Mouse (Mus musculus) hindbrain, embryonic 11.5 days (tissue): ENCODE data around the gene Gm42878. TPM values are rescaled to one million over a fixed set of nuclear protein-coding genes. Genes with fewer than 3 reads are reported as not detected.

Source experiments
- ATAC-seq: fragments of 200-750 bp; cut with Nextera tagmentation; 2 replicates; pipeline ENCODE4 v1.8.0; 2017; ENCODE audit warnings: mild to moderate bottlenecking, moderate TSS enrichment, moderate library complexity; ENCODE audit not compliant: low FRiP score
- DNase-seq: peaks from one replicate; pipeline ENCODE4 v3.0.0-alpha.2; 2015; ENCODE audit warnings: low spot score
- H3K27ac ChIP-seq: fragments of 300-500 bp; sonication (generic); 2 replicates; pipeline ENCODE4 v1.5.1; 2014; ENCODE audit warnings: mild to moderate bottlenecking, low read depth, low read length
- H3K27me3 ChIP-seq: fragments of 300-500 bp; sonication (generic); 2 replicates; pipeline ENCODE4 v1.6.1; 2014; ENCODE audit warnings: mild to moderate bottlenecking, low read length, moderate library complexity, mixed read lengths; ENCODE audit not compliant: control insufficient read depth, insufficient read depth
- H3K36me3 ChIP-seq: fragments of 300-500 bp; sonication (generic); 2 replicates; pipeline ENCODE4 v1.6.1; 2014; ENCODE audit warnings: mild to moderate bottlenecking, low read length, moderate library complexity, mixed read lengths; ENCODE audit not compliant: control insufficient read depth, insufficient read depth
- H3K4me1 ChIP-seq: fragments of 300-500 bp; sonication (generic); replicated peaks from 2 replicates; pipeline ENCODE4 v1.6.1; 2014; ENCODE audit warnings: low read length, mixed read lengths; ENCODE audit not compliant: control insufficient read depth, insufficient read depth
- H3K4me2 ChIP-seq: fragments of 300-500 bp; sonication (generic); replicated peaks from 2 replicates; pipeline ENCODE4 v1.6.1; 2014; ENCODE audit warnings: mild to moderate bottlenecking, low read depth, low read length
- H3K4me3 ChIP-seq: fragments of 300-500 bp; sonication (generic); 2 replicates; pipeline ENCODE4 v1.5.1; 2014; ENCODE audit warnings: low read depth, low read length
- H3K9ac ChIP-seq: fragments of 300-500 bp; sonication (generic); 2 replicates; pipeline ENCODE4 v1.6.1; 2014; ENCODE audit warnings: low read depth, low read length
- H3K9me3 ChIP-seq: fragments of 300-500 bp; sonication (generic); 2 replicates; pipeline ENCODE4 v1.6.1; 2016; ENCODE audit warnings: low read length; ENCODE audit not compliant: control insufficient read depth
- WGBS: fragments of 180-500 bp; shearing (Covaris S2); extraction: QIAGEN DNeasy Blood & Tissue Kit; methylation state at CpG from one replicate; pipeline ENCODE4 v1.1.7; 2014; 5-methylcytosine and 5-hydroxymethylcytosine counted together
- polyA plus RNA-seq: library from polyadenylated mRNA; unstranded; fragments of >200 nt; fragmentation: Nextera tagmentation; extraction: Ambion mirVana; gene quantifications from 2 replicates; pipeline ENCODE4 v1.2.1, GENCODE M21; 2014

Gm42878 gene
- polyA plus RNA-seq, 1 experiment from 2014 or later: not detected

DNA sequence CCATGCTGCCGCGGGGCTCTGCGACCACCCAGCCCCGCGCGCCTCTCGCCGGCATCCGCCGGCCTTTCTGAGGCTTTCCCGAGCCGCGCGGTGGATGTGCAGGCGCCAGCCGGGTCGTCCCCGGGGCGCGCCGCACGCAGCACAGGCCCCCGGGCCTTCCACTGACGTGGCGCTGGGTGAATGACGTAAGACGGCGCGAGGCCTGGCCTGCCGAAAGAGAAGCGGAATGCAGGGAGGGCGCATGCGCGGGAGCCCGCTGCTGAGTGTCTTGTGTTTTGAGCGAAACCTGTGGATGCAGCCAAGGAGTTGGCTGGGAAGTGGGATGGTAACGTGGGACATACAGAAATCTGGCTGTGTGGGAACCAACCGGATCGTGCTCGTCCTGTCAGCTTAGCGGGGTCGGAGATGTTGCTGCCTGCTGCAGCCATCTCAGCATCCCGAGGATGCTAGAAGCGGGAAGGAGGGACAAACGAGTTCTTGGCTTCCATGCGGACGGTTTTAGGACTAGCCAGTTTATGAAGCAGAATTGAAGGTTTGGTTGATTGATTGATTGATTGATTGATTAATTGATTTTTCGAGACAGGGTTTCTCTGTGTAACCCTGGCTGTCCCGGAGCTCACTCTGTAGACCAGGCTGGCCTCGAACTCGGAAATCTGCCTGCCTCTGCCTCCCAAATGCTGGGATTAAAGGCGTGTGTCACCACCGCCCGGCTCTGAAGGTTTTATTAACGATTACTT lies 679 bp upstream of the Gm42878 start, which contains the start of gene Mapkapk5:
Gene Mapkapk5 (minus strand): TSS at position 113 of the 737 bp plus-strand sequence.
- Histone ChIP-seq H3K36me3 (no peaks in the 10 kb centered on the region), H3K4me3 (peak within 1 kb of the TSS; percentile 100), H3K27me3 (no peaks in the 10 kb centered on the region), H3K27ac (peak within 1 kb of the TSS; percentile 96), H3K9ac (peak within 1 kb of the TSS; percentile 90), H3K9me3 (no peaks in the 10 kb centered on the region), H3K4me2 (peak within 1 kb of the TSS; percentile 83), H3K4me1 (peaks cover 4% of the 10 kb centered on the region; the same call in 1 of the 2 replicates)
- WGBS: 3% methylated on average over 39 of the region's 55 CpGs
- DNase-seq: peak; percentile 99
- ATAC-seq: peak; percentile 96

DNA sequence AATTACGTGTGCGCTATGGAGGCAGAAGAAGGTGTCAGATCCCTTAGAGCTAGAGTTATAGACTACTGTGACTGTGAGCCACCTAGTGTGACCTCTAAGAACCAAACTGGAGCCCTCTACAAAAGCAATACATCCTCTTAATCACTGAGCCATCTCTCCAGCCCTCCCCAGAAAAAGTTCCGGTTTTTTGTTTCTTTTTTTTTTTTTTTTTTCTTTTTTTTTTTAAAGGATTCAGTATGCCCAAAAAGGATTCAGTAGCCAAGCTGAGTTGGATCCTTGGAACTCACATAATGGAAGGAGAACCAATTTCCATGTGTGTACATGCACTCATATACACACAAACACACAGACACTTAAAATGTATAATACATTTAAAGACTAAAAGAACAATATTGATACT lies 1.9 kb downstream of the Gm42878 start:
- no peak overlapping the region for H3K9ac ChIP-seq
- no peak overlapping the region for H3K27ac ChIP-seq
- no peak overlapping the region for H3K4me2 ChIP-seq
- WGBS: 90% methylated on average over 3 of the region's 3 CpGs
- peaks cover 4% of the 10 kb centered on the region; the same call in 1 of the 2 replicates for H3K4me1 ChIP-seq
- H3K36me3 ChIP-seq: 0 out of 2 replicates have a peak, but pooled peaks cover 3% of the 10 kb centered on the region
- H3K9me3 ChIP-seq: no peaks in the 10 kb centered on the region
- no peak overlapping the region for H3K4me3 ChIP-seq
- H3K27me3 ChIP-seq: no peaks in the 10 kb centered on the region
- ATAC-seq (no peak), DNase-seq (no peak)

DNA sequence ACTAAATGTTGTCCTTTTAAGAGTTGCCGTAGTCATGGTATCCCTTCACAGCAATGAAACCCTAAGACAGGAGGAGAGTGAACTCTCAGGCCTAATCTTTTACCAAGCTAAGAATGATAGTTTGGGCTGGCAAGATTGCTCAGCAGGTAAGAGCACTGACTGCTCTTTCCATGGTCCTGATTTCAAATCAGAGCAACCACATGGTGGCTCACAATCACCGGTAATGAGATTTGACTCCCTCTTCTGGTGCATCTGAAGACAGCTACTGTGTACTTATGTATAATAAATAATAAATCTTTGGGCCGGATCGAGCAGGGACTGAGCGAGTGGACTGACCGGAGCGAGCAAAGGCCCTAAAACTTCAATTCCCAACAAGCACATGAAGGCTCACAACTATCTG lies 4.0 kb downstream of the Gm42878 start:
- Histone ChIP-seq H3K27ac (no peak overlapping the region), H3K4me3 (no peak overlapping the region), H3K27me3 (no peaks in the 10 kb centered on the region), H3K4me1 (peaks cover 4% of the 10 kb centered on the region; the same call in 1 of the 2 replicates), H3K36me3 (0 out of 2 replicates have a peak, but pooled peaks cover 3% of the 10 kb centered on the region), H3K4me2 (no peak overlapping the region), H3K9ac (no peak overlapping the region), H3K9me3 (no peaks in the 10 kb centered on the region)
- DNase-seq (no peak), ATAC-seq (no peak)
- WGBS: 90% methylated on average over 7 of the region's 7 CpGs

DNA sequence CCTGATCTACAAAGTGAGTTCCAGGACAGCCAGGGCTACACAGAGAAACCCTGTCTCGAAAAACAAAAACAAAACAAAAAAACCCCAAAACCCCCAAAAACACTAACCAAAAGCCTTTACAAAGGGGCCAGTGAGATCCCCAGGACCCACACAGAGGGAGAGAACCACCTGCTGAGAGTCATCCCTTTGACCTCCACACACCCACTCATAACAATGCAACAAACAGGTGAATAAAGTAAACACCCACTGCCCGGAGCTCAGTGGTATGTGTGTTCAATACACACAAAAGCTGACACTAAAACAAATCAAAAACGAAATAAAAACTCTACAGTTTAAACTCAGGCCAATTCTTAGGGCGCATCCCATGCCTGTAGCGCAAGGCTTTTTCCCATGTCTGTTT lies 5.2 kb downstream of the Gm42878 start:
- H3K9ac ChIP-seq: no peak overlapping the region
- no peak overlapping the region for H3K4me2 ChIP-seq
- H3K27me3 ChIP-seq: no peaks in the 10 kb centered on the region
- 91% methylated on average over 5 of the region's 5 CpGs for WGBS
- 0 out of 2 replicates have a peak, but pooled peaks cover 3% of the 10 kb centered on the region for H3K36me3 ChIP-seq
- H3K9me3 ChIP-seq: no peaks in the 10 kb centered on the region
- H3K27ac ChIP-seq: no peak overlapping the region
- no peak overlapping the region for H3K4me3 ChIP-seq
- no peak for DNase-seq
- no peak for ATAC-seq
- H3K4me1 ChIP-seq: peaks cover 4% of the 10 kb centered on the region; the same call in 1 of the 2 replicates

DNA sequence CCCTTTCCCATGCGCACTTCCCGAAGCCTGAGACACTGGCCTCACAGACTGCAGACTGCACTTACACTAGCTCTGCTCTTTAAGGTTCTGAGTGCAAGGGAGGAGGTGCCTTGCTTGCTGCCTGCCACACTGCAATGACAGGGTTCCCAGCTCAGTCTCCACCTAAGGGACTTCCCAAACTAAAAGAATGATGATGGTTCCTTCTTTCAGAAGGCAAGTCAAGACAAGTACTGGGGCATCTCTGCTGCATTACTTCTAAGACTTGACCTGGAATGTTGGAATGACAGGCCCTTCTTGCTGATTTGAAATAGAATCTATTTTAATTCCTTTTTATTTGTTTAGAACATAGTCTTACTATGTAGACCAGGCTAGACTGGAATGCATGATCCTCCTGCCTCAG lies 7.7 kb downstream of the Gm42878 start:
- H3K9me3 ChIP-seq: no peaks in the 10 kb centered on the region
- no peak overlapping the region for H3K9ac ChIP-seq
- no peaks in the 10 kb centered on the region for H3K27me3 ChIP-seq
- no peak for DNase-seq
- no peak overlapping the region for H3K4me3 ChIP-seq
- no peak overlapping the region for H3K27ac ChIP-seq
- H3K4me1 ChIP-seq: no peaks in the 10 kb centered on the region; the same call in 1 of the 2 replicates
- no peak overlapping the region for H3K4me2 ChIP-seq
- peaks cover 10% of the 10 kb centered on the region; the same call in 1 of the 2 replicates for H3K36me3 ChIP-seq
- WGBS: 79% methylated on average over 2 of the region's 2 CpGs
- no peak for ATAC-seq

DNA sequence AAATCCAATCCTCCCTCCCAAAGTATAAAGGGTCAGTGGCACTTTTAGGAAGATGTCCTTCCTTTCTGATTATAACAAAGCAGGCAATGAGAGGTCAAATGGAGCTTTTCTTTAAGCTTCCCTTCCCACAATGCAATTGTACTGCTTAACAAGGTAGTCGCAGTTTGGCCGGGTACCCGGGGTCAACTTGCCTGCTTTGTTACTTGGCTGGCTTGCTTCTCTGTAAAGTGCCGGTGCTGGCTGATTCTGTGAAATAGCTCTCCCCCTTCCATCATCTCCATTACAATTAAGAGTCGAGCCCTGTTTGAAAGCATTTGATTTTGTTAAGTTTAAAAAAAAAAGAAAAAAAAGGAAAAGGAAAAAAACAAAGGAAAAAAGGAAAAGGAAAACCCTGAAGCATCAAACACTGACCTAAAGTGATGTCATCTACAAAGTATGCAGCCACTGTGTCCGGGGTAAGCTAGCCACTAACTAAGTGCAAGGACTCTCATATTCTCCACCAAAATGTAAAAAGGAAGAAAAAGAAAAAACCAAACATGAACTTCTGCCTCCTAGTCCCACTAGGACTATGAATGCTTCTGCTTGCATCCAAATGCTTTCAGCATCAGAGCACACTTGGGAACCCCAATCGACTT lies 8.2 kb downstream of the Gm42878 start:
- H3K4me2 ChIP-seq: no peak overlapping the region
- H3K4me1 ChIP-seq: no peaks in the 10 kb centered on the region
- no peak overlapping the region for H3K27ac ChIP-seq
- no peaks in the 10 kb centered on the region for H3K9me3 ChIP-seq
- peaks cover 10% of the 10 kb centered on the region; the same call in 1 of the 2 replicates for H3K36me3 ChIP-seq
- DNase-seq (no peak), ATAC-seq (no peak)
- no peaks in the 10 kb centered on the region for H3K27me3 ChIP-seq
- no peak overlapping the region for H3K9ac ChIP-seq
- no peak overlapping the region for H3K4me3 ChIP-seq
- 59% methylated on average over 7 of the region's 7 CpGs for WGBS

DNA sequence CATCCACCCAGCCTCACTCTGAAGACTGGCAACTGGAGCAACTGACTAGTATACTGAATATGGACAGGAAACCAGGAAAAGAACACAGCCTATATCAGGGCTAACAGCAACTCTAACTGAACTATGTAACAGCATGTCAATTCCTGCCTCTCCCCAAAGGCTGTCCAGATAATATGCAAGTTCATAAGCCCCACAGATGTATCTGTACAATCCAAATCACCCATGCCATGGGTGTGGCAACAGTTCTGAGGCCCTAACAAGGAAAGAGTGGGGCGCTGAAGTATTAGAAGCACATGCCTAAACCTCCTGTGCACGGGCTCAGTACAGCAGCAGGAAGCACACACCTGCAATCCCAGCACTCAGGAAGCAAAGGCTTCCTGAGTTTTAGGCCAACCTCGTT lies 10.2 kb downstream of the Gm42878 start:
- H3K27ac ChIP-seq: no peak overlapping the region
- 94% methylated on average over 3 of the region's 3 CpGs for WGBS

DNA sequence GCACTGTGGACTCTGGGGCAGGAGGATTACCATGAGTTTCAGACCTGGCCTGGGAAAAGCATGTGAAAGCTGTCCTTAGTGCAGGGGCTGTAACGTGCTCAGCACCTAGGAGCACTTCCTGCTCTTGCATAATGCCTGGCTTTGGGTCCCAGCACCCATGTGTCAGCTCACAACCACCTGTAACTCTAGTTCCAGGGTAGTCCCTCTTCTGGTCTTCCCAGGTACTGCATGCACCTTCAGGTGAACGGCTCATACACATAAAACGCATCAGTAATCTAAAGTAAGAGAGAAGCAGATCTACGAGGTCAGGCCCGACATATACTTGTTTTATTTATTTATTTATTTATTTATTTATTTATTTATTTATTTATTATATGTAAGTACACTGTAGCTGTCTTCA lies 10.8 kb downstream of the Gm42878 start:
- H3K27me3 ChIP-seq: no peaks in the 10 kb centered on the region
- H3K27ac ChIP-seq: no peak overlapping the region
- H3K4me1 ChIP-seq: no peaks in the 10 kb centered on the region
- no peak overlapping the region for H3K9ac ChIP-seq
- ATAC-seq (no peak), DNase-seq (peak; percentile 44)
- H3K4me2 ChIP-seq: no peak overlapping the region
- peaks cover 10% of the 10 kb centered on the region; the same call in 1 of the 2 replicates for H3K36me3 ChIP-seq
- WGBS: 96% methylated on average over 5 of the region's 5 CpGs
- no peaks in the 10 kb centered on the region for H3K9me3 ChIP-seq
- H3K4me3 ChIP-seq: no peak overlapping the region

More for the DNA sequence above, 10.2 kb downstream of the Gm42878 start:
- H3K4me1 ChIP-seq: no peaks in the 10 kb centered on the region
- no peaks in the 10 kb centered on the region for H3K27me3 ChIP-seq
- peaks cover 10% of the 10 kb centered on the region; the same call in 1 of the 2 replicates for H3K36me3 ChIP-seq
- no peak overlapping the region for H3K4me3 ChIP-seq
- no peak for DNase-seq
- H3K4me2 ChIP-seq: no peak overlapping the region
- H3K9ac ChIP-seq: no peak overlapping the region
- no peaks in the 10 kb centered on the region for H3K9me3 ChIP-seq
- ATAC-seq: no peak
